9 mouse cellular contexts compared by ENCODE assay signal in genomic region chr4:100722532-100722931, GRCm38 (mm10). TPM values are rescaled to one million over a fixed set of nuclear protein-coding genes. Genes with fewer than 3 reads are reported as not detected.
A peak's percentile ranks its signal among the peaks of the same experiment; 100 is the strongest.
DNase-seq lines count a peak whose midpoint lies in the region; ATAC-seq and TF ChIP-seq lines count a peak whose summit lies in the region.
"Had no signal": no experiment of that assay in that cellular context is flagged by ENCODE, and none has a peak within 500 bp of the region (broad histone marks: within the 10 kb centered on the region; RNA-seq: fewer than 3 reads in every experiment).

No protein-coding gene starts in this region.

- H3K27ac ChIP-seq in forebrain, embryonic 11.5 days (ENCODE audit: low read depth, low read length): no peak overlapping the region
- H3K27ac ChIP-seq in forebrain, embryonic 13.5 days: no peak overlapping the region
- no peak overlapping the region for H3K27ac ChIP-seq in ES-E14 (ENCODE audit: insufficient read depth, low read depth, low read length, poor library complexity, severe bottlenecking)
- no peak overlapping the region for H3K27ac ChIP-seq in midbrain, embryonic 15.5 days
- H3K27ac ChIP-seq: hindbrain, embryonic 15.5 days had no signal

- intact Hi-C loops in heart, postnatal 14 days (cut with DNase I): loop anchor here (5.0 kb wide), 1 partner anchor 135 kb away; no protein-coding TSS in a partner anchor

- H3K4me2 ChIP-seq in forebrain, embryonic 11.5 days (ENCODE audit: low read depth, low read length, severe bottlenecking): no peak overlapping the region
- no peak overlapping the region for H3K4me2 ChIP-seq in forebrain, embryonic 13.5 days
- no peak overlapping the region for H3K4me2 ChIP-seq in midbrain, embryonic 15.5 days
- H3K4me2 ChIP-seq: hindbrain, embryonic 15.5 days had no signal

- H3K4me3 ChIP-seq in forebrain, embryonic 11.5 days (ENCODE audit: low read depth, low read length): no peak overlapping the region
- H3K4me3 ChIP-seq in forebrain, embryonic 13.5 days: no peak overlapping the region
- peak overlapping the region in 1 of 2 experiments; percentile 46; a peak in 1 of 4 replicates for H3K4me3 ChIP-seq in ES-E14 (ENCODE audit: insufficient read depth in 1 of 2, low read depth in 1 of 2, low read length in 2 of 2, poor library complexity in 1 of 2, severe bottlenecking in 1 of 2)
- no peak overlapping the region for H3K4me3 ChIP-seq in midbrain, embryonic 15.5 days
- H3K4me3 ChIP-seq: hindbrain, embryonic 15.5 days had no signal

- WGBS in forebrain, embryonic 11.5 days: 22% methylated on average over 9 of the region's 9 CpGs
- 31% methylated on average over 9 of the region's 9 CpGs for WGBS in forebrain, embryonic 13.5 days
- WGBS in midbrain, embryonic 15.5 days: 32% methylated on average over 9 of the region's 9 CpGs

- 0 out of 2 replicates have a peak, but pooled peaks cover 2% of the 10 kb centered on the region for H3K4me1 ChIP-seq in forebrain, embryonic 11.5 days (replicated peaks; ENCODE audit: control insufficient read depth, insufficient read depth, low read length)
- 0 out of 2 replicates have a peak, but pooled peaks cover 9% of the 10 kb centered on the region for H3K4me1 ChIP-seq in forebrain, embryonic 13.5 days
- no peaks in the 10 kb centered on the region for H3K4me1 ChIP-seq in ES-E14 (ENCODE audit: control insufficient read depth in 2 of 2, insufficient read depth in 2 of 2, low read length in 2 of 2, poor library complexity in 1 of 2)
- H3K4me1 ChIP-seq in midbrain, embryonic 15.5 days: peaks cover 10% of the 10 kb centered on the region

- H3K9ac ChIP-seq in forebrain, embryonic 11.5 days (ENCODE audit: low read length): no peak overlapping the region
- no peak overlapping the region for H3K9ac ChIP-seq in forebrain, embryonic 13.5 days
- no peak overlapping the region for H3K9ac ChIP-seq in ES-E14 (ENCODE audit: insufficient read depth, low read depth, low read length, poor library complexity, severe bottlenecking)
- no peak overlapping the region for H3K9ac ChIP-seq in midbrain, embryonic 15.5 days
- H3K9ac ChIP-seq: hindbrain, embryonic 15.5 days had no signal

- in situ Hi-C loops in ES-E14 (cut with MboI; ENCODE audit: low sequenced_read_pairs in 2 of 2, unreplicated experiment in 2 of 2): loop anchor here in 1 of 2 experiments (10.0 kb wide), 1 partner anchor 262 kb away; no protein-coding TSS in a partner anchor

- ATAC-seq in forebrain, embryonic 11.5 days (replicated peaks; ENCODE audit: low FRiP score): no peak
- ATAC-seq in forebrain, embryonic 13.5 days: no peak
- ATAC-seq in midbrain, embryonic 15.5 days (replicated peaks): 0 out of 2 replicates have a peak, but pooled peaks have one; percentile 42

- no peaks in the 10 kb centered on the region for H3K9me3 ChIP-seq in forebrain, embryonic 11.5 days (ENCODE audit: control insufficient read depth, low read length)
- H3K9me3 ChIP-seq in forebrain, embryonic 13.5 days (replicated peaks): no peaks in the 10 kb centered on the region
- H3K9me3 ChIP-seq in ES-E14 (ENCODE audit: control insufficient read depth, insufficient read depth, low read depth, low read length): no peaks in the 10 kb centered on the region
- no peaks in the 10 kb centered on the region for H3K9me3 ChIP-seq in midbrain, embryonic 15.5 days
- H3K9me3 ChIP-seq: hindbrain, embryonic 15.5 days had no signal

- no peaks in the 10 kb centered on the region; the same call in 1 of the 2 replicates for H3K27me3 ChIP-seq in forebrain, embryonic 11.5 days (ENCODE audit: control insufficient read depth, insufficient read depth, low read length)
- no peaks in the 10 kb centered on the region for H3K27me3 ChIP-seq in forebrain, embryonic 13.5 days
- H3K27me3 ChIP-seq in midbrain, embryonic 15.5 days (replicated peaks): no peaks in the 10 kb centered on the region
- H3K27me3 ChIP-seq: hindbrain, embryonic 15.5 days had no signal

- DNase-seq in forebrain, embryonic 11.5 days (ENCODE audit: low spot score): peak; percentile 81
- peak; percentile 81 for DNase-seq in ES-E14 (ENCODE audit: low read depth, low spot score)
- DNase-seq in cerebellum, postnatal 10 days: peak; percentile 80
- DNase-seq in heart, postnatal 14 days: peak; percentile 41 to 61
- DNase-seq in left cerebral cortex, adult 18-20 months (ENCODE audit: low spot score in 2 of 2): peak; percentile 53 to 64
- DNase-seq in urinary bladder, postnatal 14 days (ENCODE audit: low spot score): peak; percentile 68

- H3K36me3 ChIP-seq in forebrain, embryonic 11.5 days (ENCODE audit: control insufficient read depth, insufficient read depth, low read length): no peaks in the 10 kb centered on the region
- no peaks in the 10 kb centered on the region for H3K36me3 ChIP-seq in forebrain, embryonic 13.5 days (ENCODE audit: poor library complexity, severe bottlenecking)
- H3K36me3 ChIP-seq in ES-E14 (ENCODE audit: control insufficient read depth, insufficient read depth, low read length, poor library complexity, severe bottlenecking): no peaks in the 10 kb centered on the region
- no peaks in the 10 kb centered on the region for H3K36me3 ChIP-seq in midbrain, embryonic 15.5 days (replicated peaks)
- H3K36me3 ChIP-seq: hindbrain, embryonic 15.5 days had no signal

TF ChIP-seq in ES-E14, 5 proteins besides CTCF, POLR2A, EP300 and RAD21:
- peak; percentile 38; the same call in 1 of the 2 replicates for TF ChIP-seq ZC3H11A (IDR thresholded peaks at IDR 0.05; ENCODE audit: borderline replicate concordance, low read depth, low read length)
- TF ChIP-seq HCFC1 (IDR thresholded peaks at IDR 0.05; ENCODE audit: borderline replicate concordance, insufficient read depth, low read length): no peak

RNA-seq across cellular contexts. Expression of gene Cachd1, which starts 53.9 kb away (rescaled TPM):
- 45.3 and 50.2 TPM in 2 replicates for polyA plus RNA-seq in forebrain, embryonic 11.5 days (2014; fragmentation: Nextera tagmentation; extraction: Ambion mirVana)
- polyA plus RNA-seq in forebrain, embryonic 13.5 days (2015; fragmentation: Nextera tagmentation; extraction: Ambion mirVana): 14.7 and 18.2 TPM in 2 replicates
- 7.6 and 10.6 TPM in 2 replicates for total RNA-seq in ES-E14 (2012; rRNA removed)
- total RNA-seq in heart, postnatal 14 days (2021): 1 to 10 TPM; 4.0 to 5.5 TPM
- total RNA-seq in left cerebral cortex, adult 18-20 months (2021): 10 to 100 TPM in 1 of 2 experiments, 1 to 10 TPM in 1; 9.9 to 16.4 TPM
- polyA plus RNA-seq in midbrain, embryonic 15.5 days (2015; fragmentation: Nextera tagmentation; extraction: Ambion mirVana): 41.8 and 48.7 TPM in 2 replicates
